Mouse (Mus musculus) CD4-positive helper T cell, adult 2 months (primary cell): ENCODE measurements around the gene Ltbp4.

Experiments
- DNase-seq: peaks from one replicate; pipeline ENCODE4 v3.0.0-alpha.2; 2012; ENCODE audit warnings: low read depth, missing footprints, low spot score

Ltbp4 gene

DNA sequence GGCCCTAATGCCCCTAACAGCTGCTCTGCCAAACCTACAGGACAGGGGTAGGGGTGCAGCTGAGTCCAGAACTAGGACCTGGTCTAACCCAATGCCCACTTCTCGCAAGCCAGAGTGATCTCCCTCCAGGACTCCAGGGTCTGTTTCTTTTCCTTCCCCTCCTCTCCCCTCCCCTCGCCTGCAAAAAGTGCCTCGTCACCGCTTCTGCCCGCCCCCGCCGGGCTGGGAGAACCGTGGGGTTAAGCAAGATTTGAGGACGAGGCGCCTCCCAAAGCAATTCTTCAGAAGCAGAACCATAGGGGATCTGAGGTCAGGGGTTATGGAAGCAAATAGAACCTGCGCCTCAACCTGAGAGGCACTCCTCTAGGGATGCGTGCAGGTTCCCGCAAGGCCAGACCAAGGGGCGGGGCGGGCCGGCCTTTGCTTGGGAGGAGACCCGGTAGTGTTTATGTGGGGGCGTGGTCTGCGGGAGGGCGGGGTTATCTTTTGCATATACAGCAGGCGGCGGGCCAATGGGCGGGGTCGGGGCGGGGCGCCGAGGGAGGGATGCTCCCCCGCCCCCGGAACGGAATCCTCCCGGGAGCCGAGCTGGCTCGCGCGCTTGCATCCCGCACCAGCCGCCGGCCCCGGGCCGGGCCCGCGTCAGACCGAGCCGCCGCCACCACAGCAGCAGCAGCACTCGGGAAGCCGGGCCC lies 79.1 kb downstream of the Ltbp4 start, which contains the start of gene Numbl:
Gene Numbl, plus strand, starts transcription at position 229 of the 695 bp plus-strand sequence.
- peak; percentile 95 for DNase-seq

GRCm38 (mm10) chr7:27257852-27258204 lies 79.7 kb downstream of the Ltbp4 start:
- DNase-seq = no peak

DNA sequence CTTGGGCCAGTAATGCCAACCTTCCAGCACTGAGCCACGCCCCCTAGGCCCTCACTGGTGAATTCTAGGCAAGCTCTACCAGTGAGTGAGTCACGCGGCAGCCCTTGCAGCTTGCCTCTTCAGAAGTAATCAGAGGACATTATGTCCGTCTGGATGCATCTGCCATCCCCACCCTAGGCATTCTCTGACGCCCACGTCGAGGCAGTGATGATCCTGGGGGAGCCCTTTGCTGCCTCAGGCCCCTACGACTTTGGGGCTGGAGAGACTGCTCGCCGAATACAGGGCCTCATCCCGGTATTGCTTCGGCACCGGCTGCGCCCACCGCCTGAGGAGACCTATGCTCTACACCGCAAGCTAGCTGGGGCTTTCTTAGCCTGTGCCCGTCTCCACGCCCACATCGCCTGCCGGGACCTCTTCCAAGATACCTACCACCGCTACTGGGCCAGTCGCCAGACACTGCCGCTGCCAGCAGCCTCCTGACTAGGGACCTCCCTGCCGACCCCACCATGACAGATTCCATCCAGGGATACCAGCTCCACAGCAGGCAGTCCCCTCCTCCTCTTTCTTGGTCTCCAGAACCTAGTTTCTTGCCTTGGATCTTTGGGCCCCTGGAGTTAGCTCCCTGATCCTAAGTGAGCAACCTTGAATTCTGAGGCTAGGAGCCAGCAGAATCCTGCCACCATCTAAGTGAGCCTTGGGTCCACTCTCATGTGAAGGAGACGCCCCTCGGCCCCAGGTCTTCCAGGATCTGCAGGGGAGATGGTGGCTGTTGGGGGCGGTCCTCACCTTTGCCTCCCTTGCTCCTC lies 80.2 kb downstream of the Ltbp4 start:
- no peak for DNase-seq

- DNase-seq = no peak
These were observed 81.8 kb downstream of the Ltbp4 start for GRCm38 (mm10) chr7:27255721-27256120.
